Mouse (Mus musculus) limb, embryonic 15.5 days (tissue): ENCODE measurements at regions not wholly inside any gene's neighbourhood (a gene's known extent, or its start where the extent isn't known, plus 50 kb on each side); places are given as distances from the start of the nearest gene placed in this dataset.
A peak's percentile ranks its signal among the peaks of the same experiment; 100 is the strongest.

ENCODE experiments used
- ATAC-seq: fragments of 200-750 bp; cut with Nextera tagmentation; 2 replicates; pipeline ENCODE4 v1.8.0; 2017; ENCODE audit warnings: low read depth, moderate TSS enrichment; ENCODE audit not compliant: insufficient number of reproducible peaks, low FRiP score, low TSS enrichment
- H3K27ac ChIP-seq: fragments of 300-500 bp; sonication (generic); 2 replicates; pipeline ENCODE4 v1.5.1; 2015; ENCODE audit warnings: moderate library complexity, mild to moderate bottlenecking, inconsistent platforms
- H3K27me3 ChIP-seq: fragments of 300-500 bp; sonication (generic); 2 replicates; pipeline ENCODE4 v1.6.1; 2015; ENCODE audit warnings: inconsistent platforms
- H3K36me3 ChIP-seq: fragments of 300-500 bp; sonication (generic); 2 replicates; pipeline ENCODE4 v1.6.1; 2015; ENCODE audit warnings: inconsistent platforms
- H3K4me1 ChIP-seq: fragments of 300-500 bp; sonication (generic); 2 replicates; pipeline ENCODE4 v1.6.1; 2015; ENCODE audit warnings: inconsistent platforms
- H3K4me2 ChIP-seq: fragments of 300-500 bp; sonication (generic); 2 replicates; pipeline ENCODE4 v1.6.1; 2015; ENCODE audit warnings: mild to moderate bottlenecking, inconsistent platforms
- H3K4me3 ChIP-seq: fragments of 300-500 bp; sonication (generic); 2 replicates; pipeline ENCODE4 v1.5.1; 2015; ENCODE audit warnings: mild to moderate bottlenecking, inconsistent platforms
- H3K9ac ChIP-seq: fragments of 300-500 bp; sonication (generic); 2 replicates; pipeline ENCODE4 v1.6.1; 2015; ENCODE audit warnings: inconsistent platforms
- H3K9me3 ChIP-seq: fragments of 300-500 bp; sonication (generic); 2 replicates; pipeline ENCODE4 v1.6.1; 2016; ENCODE audit warnings: inconsistent platforms
- WGBS: fragments of 180-500 bp; shearing (Covaris S2); methylation state at CpG from one replicate; pipeline ENCODE4 v1.1.7; 2015; 5-methylcytosine and 5-hydroxymethylcytosine counted together

DNA sequence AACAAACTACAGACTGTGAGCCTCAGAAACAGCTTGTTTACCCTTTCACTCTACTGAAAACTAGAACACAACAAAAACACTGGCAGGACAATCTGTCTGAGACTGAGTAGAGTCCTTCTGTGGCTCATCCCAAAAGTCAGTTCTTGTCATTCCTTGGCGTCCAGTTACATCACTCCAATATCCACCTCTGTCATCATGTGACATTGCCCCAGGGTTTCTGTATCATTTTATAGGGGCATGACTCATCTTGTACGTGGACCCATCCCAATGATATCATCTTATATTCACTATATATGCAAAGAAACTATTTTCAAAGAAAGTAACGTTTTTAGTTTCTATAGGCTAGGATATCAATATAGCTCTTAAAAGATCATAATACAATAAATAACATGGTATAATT, 152.3 kb downstream of the Dkk2 start:
- 73% methylated on average over 3 of the region's 3 CpGs for WGBS
- ATAC-seq = no peak

DNA sequence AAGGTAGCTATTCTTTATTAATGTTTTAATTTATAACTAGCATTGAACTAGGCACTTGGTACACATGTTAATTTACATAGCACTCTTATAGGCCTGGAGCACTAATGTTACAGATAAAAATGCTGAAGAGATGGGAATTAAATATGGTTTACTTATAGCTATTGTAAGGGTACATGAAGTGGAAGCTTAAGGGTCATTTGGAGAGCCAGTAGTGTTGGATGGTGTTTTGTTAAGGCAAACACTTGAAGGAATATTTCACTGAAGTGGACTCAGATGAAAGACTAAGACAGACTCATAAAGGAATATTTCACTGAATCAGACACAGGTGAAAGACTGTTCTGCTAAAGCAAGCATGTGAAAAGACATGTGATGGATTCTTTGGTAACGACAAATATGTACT, 172.7 kb downstream of the Dkk2 start:
- H3K4me1 ChIP-seq = no peaks in the 10 kb centered on the region

More for the DNA sequence above, 152.3 kb downstream of the Dkk2 start:
- Histone ChIP-seq H3K36me3 (no peaks in the 10 kb centered on the region), H3K9ac (no peak overlapping the region), H3K4me1 (no peaks in the 10 kb centered on the region), H3K4me2 (no peak overlapping the region), H3K4me3 (no peak overlapping the region), H3K27me3 (no peaks in the 10 kb centered on the region), H3K27ac (no peak overlapping the region), H3K9me3 (no peaks in the 10 kb centered on the region)

DNA sequence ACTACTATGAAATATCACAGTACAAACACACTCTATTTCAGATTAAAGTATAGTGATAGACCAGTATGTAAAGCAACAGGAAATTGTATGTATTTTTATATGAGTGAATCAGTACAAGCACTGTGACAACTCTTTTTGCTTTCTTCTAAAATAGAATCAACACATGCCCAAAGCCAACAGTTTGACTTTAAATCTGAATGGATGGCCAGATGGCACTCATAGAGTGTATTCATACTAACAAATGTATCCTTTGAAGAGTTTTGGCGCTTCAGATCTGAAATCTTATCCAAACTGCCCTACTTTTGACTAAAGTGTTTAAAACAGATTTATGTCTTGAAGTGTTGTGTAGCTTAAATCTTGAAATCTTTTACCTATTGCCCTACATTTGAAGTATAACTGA, 184.5 kb downstream of the Dkk2 start:
- no peaks in the 10 kb centered on the region for H3K4me1 ChIP-seq
- H3K27me3 ChIP-seq = no peaks in the 10 kb centered on the region
- WGBS = 79% methylated on average over 1 of the region's 1 CpGs
- H3K36me3 ChIP-seq = no peaks in the 10 kb centered on the region
- H3K9me3 ChIP-seq = no peaks in the 10 kb centered on the region
- no peak overlapping the region for H3K9ac ChIP-seq
- H3K27ac ChIP-seq = no peak overlapping the region
- ATAC-seq = no peak
- no peak overlapping the region for H3K4me2 ChIP-seq
- no peak overlapping the region for H3K4me3 ChIP-seq

More for the DNA sequence above, 172.7 kb downstream of the Dkk2 start:
- Histone ChIP-seq H3K36me3 (no peaks in the 10 kb centered on the region), H3K4me3 (no peak overlapping the region), H3K9me3 (no peaks in the 10 kb centered on the region), H3K4me2 (no peak overlapping the region), H3K27ac (no peak overlapping the region), H3K27me3 (no peaks in the 10 kb centered on the region), H3K9ac (no peak overlapping the region)
- ATAC-seq = no peak
- 83% methylated on average over 1 of the region's 1 CpGs for WGBS

DNA sequence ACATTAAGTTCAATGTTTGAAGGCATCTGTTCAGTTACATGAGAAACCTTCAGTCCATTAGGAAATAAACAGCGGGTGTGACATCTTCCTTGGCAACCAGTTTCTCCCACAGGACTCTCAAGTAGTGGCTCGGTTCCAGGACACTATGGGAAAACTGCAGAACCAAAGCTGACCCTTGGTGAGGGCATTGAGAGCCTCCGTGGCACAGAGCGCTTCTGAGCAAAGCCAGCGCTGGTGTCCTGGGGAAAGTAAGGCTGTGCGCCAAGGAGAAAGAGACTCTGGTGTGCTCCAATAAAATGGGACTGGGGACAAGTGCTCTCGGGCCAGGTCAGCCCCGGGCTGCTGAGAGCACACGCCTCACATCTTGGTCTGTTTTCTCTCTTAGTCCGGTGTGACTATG, 189.7 kb downstream of the Dkk2 start:
- 59% methylated on average over 10 of the region's 10 CpGs for WGBS
- no peak for ATAC-seq
- H3K4me3 ChIP-seq = no peak overlapping the region
- H3K36me3 ChIP-seq = no peaks in the 10 kb centered on the region
- no peaks in the 10 kb centered on the region for H3K9me3 ChIP-seq
- no peak overlapping the region for H3K9ac ChIP-seq
- H3K4me2 ChIP-seq = no peak overlapping the region
- no peaks in the 10 kb centered on the region for H3K27me3 ChIP-seq
- H3K4me1 ChIP-seq = no peaks in the 10 kb centered on the region
- no peak overlapping the region for H3K27ac ChIP-seq

DNA sequence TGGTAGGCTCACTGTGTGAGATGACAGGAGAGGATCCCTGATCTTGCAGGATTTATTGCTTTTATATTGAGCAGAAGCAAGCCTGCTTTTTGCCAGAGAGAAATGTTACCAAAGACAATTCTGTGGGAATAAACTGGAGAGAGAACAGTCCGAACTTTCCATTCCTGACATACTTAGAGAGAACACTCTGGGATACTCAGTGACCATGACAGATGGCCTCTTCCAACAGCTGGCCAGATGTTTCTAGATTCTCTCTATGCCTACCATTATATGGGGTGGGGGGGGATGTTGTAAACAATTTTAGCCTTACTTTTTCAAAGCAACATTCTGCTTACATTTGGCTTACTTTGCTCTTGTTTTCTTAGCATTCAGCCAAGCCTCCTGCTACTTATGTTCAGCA, 192.7 kb downstream of the Dkk2 start:
- no peak overlapping the region for H3K9ac ChIP-seq
- no peak overlapping the region for H3K4me2 ChIP-seq
- WGBS = 69% methylated on average over 1 of the region's 1 CpGs
- no peak for ATAC-seq
- H3K36me3 ChIP-seq = no peaks in the 10 kb centered on the region
- no peaks in the 10 kb centered on the region for H3K27me3 ChIP-seq
- H3K4me1 ChIP-seq = no peaks in the 10 kb centered on the region
- no peak overlapping the region for H3K4me3 ChIP-seq
- H3K27ac ChIP-seq = no peak overlapping the region
- H3K9me3 ChIP-seq = no peaks in the 10 kb centered on the region

DNA sequence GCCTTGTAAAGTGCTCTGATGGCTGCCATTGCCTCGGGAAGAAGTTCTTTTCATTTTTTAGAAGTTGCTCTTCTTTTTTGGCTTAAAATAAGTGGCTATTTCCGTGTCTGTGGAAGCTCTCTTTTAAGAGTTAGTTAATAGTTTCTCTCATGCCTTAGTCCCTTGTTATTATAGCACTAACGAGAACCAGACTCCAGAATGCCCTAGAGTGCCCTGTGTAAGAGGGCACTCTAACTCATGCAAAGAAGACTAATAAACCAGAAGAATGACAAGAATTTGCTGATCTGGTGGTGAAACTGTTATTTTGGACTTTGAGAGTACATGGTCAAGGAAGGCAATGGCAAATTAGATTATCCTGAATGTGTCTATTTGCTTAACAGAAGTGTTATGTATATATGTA, 202.6 kb downstream of the Dkk2 start:
- no peak overlapping the region for H3K4me3 ChIP-seq
- ATAC-seq = no peak
- no peaks in the 10 kb centered on the region for H3K4me1 ChIP-seq
- H3K9ac ChIP-seq = no peak overlapping the region
- no peaks in the 10 kb centered on the region for H3K36me3 ChIP-seq
- H3K27me3 ChIP-seq = no peaks in the 10 kb centered on the region
- H3K27ac ChIP-seq = no peak overlapping the region
- no peaks in the 10 kb centered on the region; the same call in 1 of the 2 replicates for H3K9me3 ChIP-seq
- no peak overlapping the region for H3K4me2 ChIP-seq
- WGBS = 17% methylated on average over 3 of the region's 3 CpGs

DNA sequence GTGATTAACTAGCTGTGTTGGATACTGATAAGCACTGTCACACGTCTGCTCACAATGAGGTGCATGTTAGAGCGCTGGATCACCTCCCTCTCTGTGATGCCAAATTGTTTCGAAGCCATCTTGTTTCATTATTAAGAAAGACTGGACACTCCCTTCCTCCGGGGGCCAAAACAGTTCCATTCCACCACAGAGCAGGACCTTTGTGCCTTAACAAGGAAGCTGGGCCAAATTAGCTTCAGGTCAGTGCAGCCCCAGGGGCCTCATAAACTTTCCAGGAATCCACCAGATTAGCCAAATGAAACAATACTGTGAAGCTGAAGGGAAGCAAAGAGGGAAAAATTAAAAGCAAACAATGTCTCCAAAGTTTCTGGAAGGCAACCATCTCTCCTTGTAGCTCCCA, 241.9 kb downstream of the Dkk2 start:
- no peaks in the 10 kb centered on the region for H3K27me3 ChIP-seq
- H3K36me3 ChIP-seq = no peaks in the 10 kb centered on the region
- no peak overlapping the region for H3K4me3 ChIP-seq
- no peak for ATAC-seq
- 39% methylated on average over 4 of the region's 4 CpGs for WGBS
- H3K9ac ChIP-seq = no peak overlapping the region
- H3K27ac ChIP-seq = no peak overlapping the region
- no peak overlapping the region for H3K4me2 ChIP-seq
- H3K9me3 ChIP-seq = no peaks in the 10 kb centered on the region
- no peaks in the 10 kb centered on the region for H3K4me1 ChIP-seq

DNA sequence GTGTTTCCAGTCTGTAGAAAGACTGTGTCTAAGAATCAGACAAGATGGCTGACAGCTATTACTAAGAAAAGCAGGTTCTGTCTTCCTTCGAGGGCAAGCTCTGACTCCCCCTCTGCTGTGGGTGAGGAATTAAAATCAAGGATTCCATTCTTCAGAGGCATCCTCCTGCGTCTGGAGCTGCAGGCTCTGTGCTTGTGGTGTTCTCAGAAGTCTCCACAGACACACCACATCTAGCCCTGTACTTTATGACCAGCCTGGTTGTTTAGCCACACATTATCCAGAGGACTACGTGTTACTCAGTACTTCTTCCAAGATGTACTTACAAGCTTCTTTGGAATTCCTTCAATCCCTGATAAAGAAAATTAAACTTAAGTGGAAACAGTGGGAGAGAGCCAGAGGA, 258.5 kb downstream of the Dkk2 start:
- H3K9ac ChIP-seq = no peak overlapping the region
- H3K4me3 ChIP-seq = no peak overlapping the region
- peaks cover 3% of the 10 kb centered on the region for H3K4me1 ChIP-seq
- no peaks in the 10 kb centered on the region for H3K27me3 ChIP-seq
- H3K27ac ChIP-seq = peak overlapping the region; percentile 35; the same call in 1 of the 2 replicates
- 21% methylated on average over 3 of the region's 3 CpGs for WGBS
- H3K36me3 ChIP-seq = no peaks in the 10 kb centered on the region
- no peaks in the 10 kb centered on the region for H3K9me3 ChIP-seq
- no peak overlapping the region for H3K4me2 ChIP-seq
- no peak for ATAC-seq

DNA sequence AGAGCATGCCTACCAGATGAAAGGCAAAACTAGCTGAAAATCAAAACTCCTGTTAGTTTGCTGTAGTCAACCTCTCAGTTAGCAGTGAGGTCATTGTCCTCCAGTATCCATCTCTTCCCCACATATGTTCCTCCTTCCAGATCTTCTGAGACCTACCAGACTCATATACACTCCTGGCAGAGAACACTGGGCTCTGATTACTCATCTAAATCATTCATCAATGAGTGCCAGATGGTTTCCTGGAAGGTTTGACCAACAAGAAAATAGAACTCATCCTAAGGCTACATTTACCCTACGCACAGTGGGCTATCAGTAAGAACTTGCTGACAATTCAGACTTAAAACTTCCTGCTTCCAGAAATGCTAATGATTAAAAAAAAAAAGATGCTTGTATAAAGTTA, 260.8 kb downstream of the Dkk2 start:
- no peaks in the 10 kb centered on the region for H3K36me3 ChIP-seq
- 60% methylated on average over 1 of the region's 1 CpGs for WGBS
- no peak overlapping the region for H3K4me2 ChIP-seq
- H3K27me3 ChIP-seq = no peaks in the 10 kb centered on the region
- no peak overlapping the region for H3K9ac ChIP-seq
- peaks cover 3% of the 10 kb centered on the region for H3K4me1 ChIP-seq
- no peaks in the 10 kb centered on the region for H3K9me3 ChIP-seq
- ATAC-seq = no peak
- no peak overlapping the region for H3K4me3 ChIP-seq
- H3K27ac ChIP-seq = no peak overlapping the region

DNA sequence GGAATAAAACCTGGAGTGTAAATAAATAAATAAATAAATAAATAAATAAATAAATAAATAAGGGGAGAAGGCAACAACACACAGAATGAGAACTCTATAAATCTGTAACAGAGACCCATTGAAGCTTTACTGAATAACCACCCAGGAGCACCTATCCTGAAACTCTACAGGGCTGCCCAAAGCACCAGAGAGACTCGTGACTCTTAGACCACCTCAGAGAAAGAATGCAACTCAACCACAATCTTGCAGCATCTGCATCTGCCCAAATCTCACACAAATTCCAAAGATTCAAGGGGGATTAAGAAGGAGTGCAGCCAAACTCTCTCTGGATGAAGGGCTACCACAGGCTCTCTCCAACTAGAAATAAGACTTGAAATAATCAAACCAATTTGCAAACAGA, 264.5 kb downstream of the Dkk2 start:
- H3K36me3 ChIP-seq = no peaks in the 10 kb centered on the region
- H3K27ac ChIP-seq = no peak overlapping the region
- H3K9me3 ChIP-seq = no peaks in the 10 kb centered on the region
- no peak overlapping the region for H3K9ac ChIP-seq
- no peaks in the 10 kb centered on the region for H3K27me3 ChIP-seq
- no peak overlapping the region for H3K4me2 ChIP-seq
- WGBS = 32% methylated on average over 1 of the region's 1 CpGs
- no peaks in the 10 kb centered on the region for H3K4me1 ChIP-seq
- H3K4me3 ChIP-seq = no peak overlapping the region
- no peak for ATAC-seq

DNA sequence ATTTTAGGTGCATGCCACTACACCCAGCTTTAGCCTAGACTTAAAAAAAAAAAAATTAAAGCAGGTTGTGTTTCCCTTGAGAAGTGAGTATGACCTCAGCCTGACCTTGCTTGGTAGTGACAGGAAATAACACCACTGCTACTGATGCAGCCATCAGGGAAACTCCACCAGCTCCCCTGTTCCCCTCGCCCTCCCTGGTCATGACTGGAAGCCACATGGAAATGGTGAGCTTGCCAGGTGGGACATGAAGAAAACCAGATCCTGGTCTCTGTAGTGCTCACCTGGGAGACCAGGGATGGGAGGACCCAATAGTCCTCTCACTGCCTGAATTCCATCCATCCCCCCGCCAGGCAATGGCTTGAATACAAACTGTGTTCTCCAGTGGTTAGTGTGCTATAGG, 268.1 kb downstream of the Dkk2 start:
- no peaks in the 10 kb centered on the region for H3K36me3 ChIP-seq
- no peak for ATAC-seq

DNA sequence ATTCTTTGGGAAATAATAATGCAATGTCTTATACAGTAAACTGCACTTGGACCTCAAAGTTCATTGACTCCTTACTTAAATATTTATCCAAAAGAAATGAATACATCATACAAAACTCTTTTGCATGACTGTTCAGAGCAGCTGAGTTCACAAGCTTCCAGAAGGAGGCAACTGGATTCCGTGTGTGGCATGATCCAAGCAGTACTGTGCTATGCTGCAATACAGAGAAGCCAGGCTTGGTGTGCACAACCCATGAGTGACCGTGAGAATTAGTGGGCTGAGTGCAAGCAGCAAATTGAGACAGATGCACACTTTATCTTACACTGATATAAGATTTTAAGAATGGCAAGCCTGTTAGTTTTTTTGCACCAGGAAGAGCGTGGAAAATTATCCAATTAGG, 270.0 kb upstream of the Gimd1 start:
- H3K4me1 ChIP-seq = no peaks in the 10 kb centered on the region

More for the DNA sequence above, 268.1 kb downstream of the Dkk2 start:
- Histone ChIP-seq H3K4me3 (no peak overlapping the region), H3K27me3 (no peaks in the 10 kb centered on the region), H3K4me2 (no peak overlapping the region), H3K9me3 (no peaks in the 10 kb centered on the region), H3K9ac (no peak overlapping the region), H3K4me1 (no peaks in the 10 kb centered on the region), H3K27ac (no peak overlapping the region)
- WGBS = 67% methylated on average over 2 of the region's 2 CpGs

DNA sequence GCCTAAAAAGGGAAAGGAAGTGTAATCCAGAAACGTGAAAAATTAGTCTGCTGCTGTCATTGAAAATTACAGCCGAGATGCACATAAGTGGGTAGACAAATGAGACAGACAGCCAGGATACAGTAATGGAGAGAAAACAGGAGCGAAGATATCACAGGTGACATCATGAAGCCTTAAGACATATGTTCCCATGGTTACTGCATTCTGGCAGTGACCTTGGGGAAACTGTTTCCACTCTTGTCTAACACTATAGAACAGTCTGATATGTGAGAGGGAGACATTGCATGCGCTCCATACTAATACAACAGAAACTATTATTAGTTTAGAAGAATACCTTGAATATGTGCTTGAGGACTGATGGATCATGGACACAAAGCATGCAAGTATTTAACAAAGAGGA, 254.0 kb upstream of the Gimd1 start:
- no peak overlapping the region for H3K9ac ChIP-seq
- WGBS = 60% methylated on average over 4 of the region's 4 CpGs
- no peak for ATAC-seq

More for the DNA sequence above, 270.0 kb upstream of the Gimd1 start:
- no peaks in the 10 kb centered on the region for H3K36me3 ChIP-seq
- WGBS = 71% methylated on average over 3 of the region's 3 CpGs
- ATAC-seq = no peak
- H3K9me3 ChIP-seq = no peaks in the 10 kb centered on the region
- no peaks in the 10 kb centered on the region for H3K27me3 ChIP-seq
- no peak overlapping the region for H3K4me2 ChIP-seq
- H3K9ac ChIP-seq = no peak overlapping the region
- no peak overlapping the region for H3K4me3 ChIP-seq
- H3K27ac ChIP-seq = no peak overlapping the region

More for the DNA sequence above, 254.0 kb upstream of the Gimd1 start:
- Histone ChIP-seq H3K36me3 (no peaks in the 10 kb centered on the region), H3K27me3 (no peaks in the 10 kb centered on the region), H3K4me2 (no peak overlapping the region), H3K4me3 (no peak overlapping the region), H3K4me1 (no peaks in the 10 kb centered on the region), H3K27ac (no peak overlapping the region), H3K9me3 (no peaks in the 10 kb centered on the region)
